Mouse (Mus musculus) cerebellum, postnatal 25 days (tissue): ENCODE results near the gene Rbfox2.

Source experiments
- DNase-seq, 2 experiments: peaks; one replicate each; pipeline ENCODE4 v3.0.0; 2021; ENCODE audit warnings: mixed read lengths in 2 of 2

Rbfox2 gene

GRCm38 (mm10) chr15:77141711-77142110 lies 165.1 kb downstream of the Rbfox2 start:
- DNase-seq: peak; percentile 54 to 70

- no peak for DNase-seq
These were observed 168.5 kb downstream of the Rbfox2 start for GRCm38 (mm10) chr15:77138282-77138681.

GRCm38 (mm10) chr15:77134483-77134882 lies 172.3 kb downstream of the Rbfox2 start:
- no peak for DNase-seq

GRCm38 (mm10) chr15:77129154-77129553 lies 177.7 kb downstream of the Rbfox2 start:
- no peak for DNase-seq

- DNase-seq: no peak
These were observed 179.1 kb downstream of the Rbfox2 start for GRCm38 (mm10) chr15:77127737-77128136.

GRCm38 (mm10) chr15:77126674-77127073 lies 180.1 kb downstream of the Rbfox2 start:
- DNase-seq: no peak

GRCm38 (mm10) chr15:77124372-77125117 lies 182.3 kb downstream of the Rbfox2 start:
- DNase-seq: no peak

GRCm38 (mm10) chr15:77122824-77123223 lies 184.0 kb downstream of the Rbfox2 start:
- DNase-seq: no peak

- DNase-seq: no peak
These were observed 184.6 kb downstream of the Rbfox2 start for GRCm38 (mm10) chr15:77122208-77122607.

- no peak for DNase-seq
These were observed 187.1 kb downstream of the Rbfox2 start for GRCm38 (mm10) chr15:77119666-77120065.

- no peak for DNase-seq
These were observed 189.6 kb downstream of the Rbfox2 start for GRCm38 (mm10) chr15:77117209-77117608.

- DNase-seq: no peak
These were observed 190.6 kb downstream of the Rbfox2 start for GRCm38 (mm10) chr15:77116139-77116722.

GRCm38 (mm10) chr15:77115456-77115855 lies 191.3 kb downstream of the Rbfox2 start:
- peak in 1 of 2 experiments; percentile 50 for DNase-seq

- DNase-seq: no peak
These were observed 193.2 kb downstream of the Rbfox2 start for GRCm38 (mm10) chr15:77113591-77113990.

- no peak for DNase-seq
These were observed 194.4 kb downstream of the Rbfox2 start for GRCm38 (mm10) chr15:77112378-77112777.

- no peak for DNase-seq
These were observed 194.9 kb downstream of the Rbfox2 start for GRCm38 (mm10) chr15:77111924-77112323.

GRCm38 (mm10) chr15:77110452-77110851 lies 196.4 kb downstream of the Rbfox2 start:
- no peak for DNase-seq

GRCm38 (mm10) chr15:77107169-77107908 lies 199.5 kb downstream of the Rbfox2 start:
- peak; percentile 41 to 56 for DNase-seq

- DNase-seq: no peak
These were observed 201.5 kb downstream of the Rbfox2 start for GRCm38 (mm10) chr15:77105273-77105672.

GRCm38 (mm10) chr15:77104349-77105158 lies 202.2 kb downstream of the Rbfox2 start:
- no peak for DNase-seq

- DNase-seq: no peak
These were observed 204.1 kb downstream of the Rbfox2 start for GRCm38 (mm10) chr15:77102685-77103084.

GRCm38 (mm10) chr15:77099756-77100155 lies 207.0 kb downstream of the Rbfox2 start:
- no peak for DNase-seq

- no peak for DNase-seq
These were observed 209.4 kb downstream of the Rbfox2 start for GRCm38 (mm10) chr15:77097358-77097757.
